ENCODE assay signal across 9 mouse cellular contexts in the genomic region with DNA sequence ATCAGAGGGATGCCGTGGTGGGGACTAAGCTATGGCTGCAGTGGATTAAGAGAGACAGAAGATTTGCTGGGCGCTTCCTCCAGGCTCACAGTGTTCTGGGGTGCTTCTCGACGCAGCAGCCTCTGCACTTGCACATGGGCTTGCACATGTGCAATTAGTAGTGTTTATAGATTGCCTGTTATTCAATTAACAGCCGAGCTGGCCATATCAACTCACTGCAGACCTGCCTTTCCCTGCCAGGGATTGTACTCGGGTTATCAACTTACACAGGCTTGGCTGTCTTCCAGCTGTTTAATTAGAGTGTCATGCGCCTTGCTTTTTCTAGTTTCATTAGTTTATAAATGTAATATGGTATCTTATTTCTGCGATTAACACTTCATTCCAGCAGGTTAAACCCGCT.
DNase-seq lines count a peak whose midpoint lies in the region; ATAC-seq and TF ChIP-seq lines count a peak whose summit lies in the region.
"Had no signal": no experiment of that assay in that cellular context is flagged by ENCODE, and none has a peak within 500 bp of the region (broad histone marks: within the 10 kb centered on the region; RNA-seq: fewer than 3 reads in every experiment).

No protein-coding gene starts in this region.

- H3K27ac ChIP-seq in hindbrain, embryonic 12.5 days, result no peak overlapping the region
- H3K27ac ChIP-seq in hindbrain, embryonic 11.5 days (ENCODE audit: low read depth, low read length), result no peak overlapping the region
- no peak overlapping the region for H3K27ac ChIP-seq in heart, embryonic 15.5 days
- no peak overlapping the region for H3K27ac ChIP-seq in liver, postnatal 0 days (ENCODE audit: low read depth)
- no peak overlapping the region for H3K27ac ChIP-seq in lung, postnatal 0 days (ENCODE audit: low read length)

- H3K4me3 ChIP-seq in hindbrain, embryonic 12.5 days, result no peak overlapping the region
- H3K4me3 ChIP-seq in hindbrain, embryonic 11.5 days (ENCODE audit: low read depth, low read length), result no peak overlapping the region
- no peak overlapping the region for H3K4me3 ChIP-seq in heart, embryonic 15.5 days
- H3K4me3 ChIP-seq in liver, postnatal 0 days (ENCODE audit: low read depth, low read length), result no peak overlapping the region
- H3K4me3 ChIP-seq in lung, postnatal 0 days (ENCODE audit: low read depth, low read length), result no peak overlapping the region

- H3K4me1 ChIP-seq in hindbrain, embryonic 12.5 days, result no peaks in the 10 kb centered on the region
- H3K4me1 ChIP-seq in hindbrain, embryonic 11.5 days (replicated peaks; ENCODE audit: control insufficient read depth, insufficient read depth, low read length), result no peaks in the 10 kb centered on the region
- peaks cover 11% of the 10 kb centered on the region for H3K4me1 ChIP-seq in heart, embryonic 15.5 days (replicated peaks)
- H3K4me1 ChIP-seq in liver, postnatal 0 days (ENCODE audit: insufficient read depth), result 0 out of 2 replicates have a peak, but pooled peaks cover 2% of the 10 kb centered on the region
- H3K4me1 ChIP-seq in lung, postnatal 0 days (ENCODE audit: insufficient read depth, low read depth, low read length), result 0 out of 2 replicates have a peak, but pooled peaks cover 5% of the 10 kb centered on the region

- TF ChIP-seq EP300 in liver, postnatal 0 days (IDR thresholded peaks at IDR 0.05; ENCODE audit: low read depth), result peak; percentile 90
- TF ChIP-seq EP300 in lung, postnatal 0 days (IDR thresholded peaks at IDR 0.05), result no peak

- H3K4me2 ChIP-seq in hindbrain, embryonic 12.5 days (replicated peaks), result no peak overlapping the region
- H3K4me2 ChIP-seq in hindbrain, embryonic 11.5 days (replicated peaks; ENCODE audit: low read depth, low read length), result no peak overlapping the region
- H3K4me2 ChIP-seq in heart, embryonic 15.5 days, result peak overlapping the region; percentile 25; the same call in 1 of the 2 replicates
- H3K4me2 ChIP-seq in liver, postnatal 0 days (ENCODE audit: low read depth, low read length), result no peak overlapping the region; the same call in 1 of the 2 replicates
- H3K4me2 ChIP-seq in lung, postnatal 0 days (replicated peaks; ENCODE audit: low read depth, low read length), result no peak overlapping the region

- no peaks in the 10 kb centered on the region for H3K36me3 ChIP-seq in hindbrain, embryonic 12.5 days
- no peaks in the 10 kb centered on the region for H3K36me3 ChIP-seq in hindbrain, embryonic 11.5 days (ENCODE audit: control insufficient read depth, insufficient read depth, low read length)
- H3K36me3 ChIP-seq in heart, embryonic 15.5 days, result no peaks in the 10 kb centered on the region
- H3K36me3 ChIP-seq in liver, postnatal 0 days (replicated peaks; ENCODE audit: insufficient read depth, low read length), result no peaks in the 10 kb centered on the region
- no peaks in the 10 kb centered on the region for H3K36me3 ChIP-seq in lung, postnatal 0 days (ENCODE audit: insufficient read depth, low read length)

- no peak overlapping the region for H3K9ac ChIP-seq in hindbrain, embryonic 12.5 days
- H3K9ac ChIP-seq in hindbrain, embryonic 11.5 days (ENCODE audit: low read depth, low read length), result no peak overlapping the region
- H3K9ac ChIP-seq in heart, embryonic 15.5 days, result no peak overlapping the region
- no peak overlapping the region for H3K9ac ChIP-seq in liver, postnatal 0 days (replicated peaks)
- no peak overlapping the region for H3K9ac ChIP-seq in lung, postnatal 0 days (replicated peaks; ENCODE audit: low read depth)

- no peaks in the 10 kb centered on the region for H3K9me3 ChIP-seq in hindbrain, embryonic 12.5 days (replicated peaks)
- H3K9me3 ChIP-seq in hindbrain, embryonic 11.5 days (ENCODE audit: control insufficient read depth, low read length), result no peaks in the 10 kb centered on the region
- no peaks in the 10 kb centered on the region for H3K9me3 ChIP-seq in heart, embryonic 15.5 days (replicated peaks)
- no peaks in the 10 kb centered on the region for H3K9me3 ChIP-seq in liver, postnatal 0 days (ENCODE audit: low read length)
- no peaks in the 10 kb centered on the region for H3K9me3 ChIP-seq in lung, postnatal 0 days (ENCODE audit: low read length)

- no peak for TF ChIP-seq CTCF in brain, embryonic 14.5 days (IDR thresholded peaks at IDR 0.05; ENCODE audit: borderline replicate concordance, extremely low read depth, insufficient read depth, insufficient read length)
- TF ChIP-seq CTCF in liver, postnatal 0 days (IDR thresholded peaks at IDR 0.05; ENCODE audit: low read depth), result no peak
- TF ChIP-seq CTCF in lung, postnatal 0 days (IDR thresholded peaks at IDR 0.05), result no peak

- TF ChIP-seq POLR2A in brain, embryonic 14.5 days (IDR thresholded peaks at IDR 0.05; ENCODE audit: borderline replicate concordance, extremely low read depth, insufficient read depth, insufficient read length, poor library complexity, severe bottlenecking), result no peak

- peak; percentile 69; the same call in 1 of the 2 replicates for ATAC-seq in hindbrain, embryonic 12.5 days (ENCODE audit: low FRiP score)
- ATAC-seq in hindbrain, embryonic 11.5 days (ENCODE audit: low FRiP score), result no peak
- ATAC-seq in heart, embryonic 15.5 days (replicated peaks; ENCODE audit: insufficient number of reproducible peaks, insufficient read depth, low FRiP score, low read depth), result no peak; the same call in 1 of the 2 replicates
- peak; percentile 94 for ATAC-seq in liver, postnatal 0 days
- ATAC-seq in lung, postnatal 0 days, result no peak

- WGBS in hindbrain, embryonic 12.5 days, result 66% methylated on average over 9 of the region's 9 CpGs
- WGBS in hindbrain, embryonic 11.5 days, result 85% methylated on average over 9 of the region's 9 CpGs
- 32% methylated on average over 9 of the region's 9 CpGs for WGBS in heart, embryonic 15.5 days
- WGBS in liver, postnatal 0 days (ENCODE audit: insufficient replicate concordance), result 50% methylated on average over 9 of the region's 9 CpGs
- WGBS in lung, postnatal 0 days, result 48% methylated on average over 9 of the region's 9 CpGs

- DNase-seq in hindbrain, embryonic 11.5 days (ENCODE audit: low spot score), result no peak
- DNase-seq in brain, embryonic 14.5 days (ENCODE audit: low read depth), result peak; percentile 82
- DNase-seq in liver, postnatal 0 days, result peak; percentile 40
- no peak for DNase-seq in ovary, postnatal 10 days (ENCODE audit: low spot score)
- no peak for DNase-seq in lung, postnatal 0 days (ENCODE audit: low spot score)
- DNase-seq in urinary bladder, postnatal 36 days (ENCODE audit: low spot score in 2 of 2), result no peak
- DNase-seq: adrenal gland, postnatal 14 days had no signal

- no peaks in the 10 kb centered on the region for H3K27me3 ChIP-seq in hindbrain, embryonic 12.5 days
- H3K27me3 ChIP-seq in hindbrain, embryonic 11.5 days (ENCODE audit: control insufficient read depth, insufficient read depth, low read length), result no peaks in the 10 kb centered on the region
- H3K27me3 ChIP-seq in heart, embryonic 15.5 days, result no peaks in the 10 kb centered on the region
- no peaks in the 10 kb centered on the region for H3K27me3 ChIP-seq in liver, postnatal 0 days (ENCODE audit: insufficient read depth, low read length)
- H3K27me3 ChIP-seq in lung, postnatal 0 days (replicated peaks; ENCODE audit: insufficient read depth, low read length), result no peaks in the 10 kb centered on the region

Comparison
In these comparisons a context has a peak if more than half of its experiments do, and no peak if none do; other contexts are left out.
1. ATAC-seq: peak in hindbrain, embryonic 12.5 days (single experiment) and liver, postnatal 0 days (single experiment); none in hindbrain, embryonic 11.5 days (single experiment), heart, embryonic 15.5 days (single experiment) and lung, postnatal 0 days (single experiment).
2. DNase-seq: peak in brain, embryonic 14.5 days (single experiment) and liver, postnatal 0 days (single experiment); none in hindbrain, embryonic 11.5 days (single experiment), ovary, postnatal 10 days (single experiment), lung, postnatal 0 days (single experiment) and urinary bladder, postnatal 36 days (0 of 2).